Mouse (Mus musculus): Measurements from ENCODE around the gene Rbm15. TPM values are rescaled to one million over a fixed set of nuclear protein-coding genes. Genes with fewer than 3 reads are reported as not detected.
"Not testable (repeated sequence)": the region's sequence is repeated elsewhere in the genome, so short reads cannot be mapped to it uniquely, and the experiment has no call there.

Rbm15 gene
- polyA plus RNA-seq, 1 experiment from 2014 or later = 19.5 TPM

- DNase-seq (ENCODE audit: low spot score) (no peak), ATAC-seq (ENCODE audit: low FRiP score) (no peak)
- no peak overlapping the region for H3K27ac ChIP-seq (ENCODE audit: low read depth, low read length)
- H3K4me1 ChIP-seq (replicated peaks; ENCODE audit: control insufficient read depth, insufficient read depth, low read length) = no peaks in the 10 kb centered on the region
- H3K9ac ChIP-seq (ENCODE audit: low read depth, low read length) = no peak overlapping the region
- H3K9me3 ChIP-seq (ENCODE audit: control insufficient read depth, low read length) = no peaks in the 10 kb centered on the region
- H3K27me3 ChIP-seq (ENCODE audit: control insufficient read depth, insufficient read depth, low read length) = no peaks in the 10 kb centered on the region
- H3K4me3 ChIP-seq (ENCODE audit: low read depth, low read length) = no peak overlapping the region
- 97% methylated on average over 3 of the region's 3 CpGs for WGBS
- no peaks in the 10 kb centered on the region for H3K36me3 ChIP-seq (ENCODE audit: control insufficient read depth, insufficient read depth, low read length)
- no peak overlapping the region for H3K4me2 ChIP-seq (replicated peaks; ENCODE audit: low read depth, low read length)
These were observed 16.1 kb downstream of the Rbm15 start for GRCm38 (mm10) chr3:107317338-107317737.

GRCm38 (mm10) chr3:107296917-107297316 lies 36.6 kb downstream of the Rbm15 start:
- WGBS = 72% methylated on average over 4 of the region's 4 CpGs
- H3K4me2 ChIP-seq (replicated peaks; ENCODE audit: low read depth, low read length); H3K9ac ChIP-seq (ENCODE audit: low read depth, low read length); H3K4me3 ChIP-seq (ENCODE audit: low read depth, low read length); H3K4me1 ChIP-seq (replicated peaks; ENCODE audit: control insufficient read depth, insufficient read depth, low read length); H3K27ac ChIP-seq (ENCODE audit: low read depth, low read length); H3K36me3 ChIP-seq (ENCODE audit: control insufficient read depth, insufficient read depth, low read length); ATAC-seq (ENCODE audit: low FRiP score); H3K9me3 ChIP-seq (ENCODE audit: control insufficient read depth, low read length); DNase-seq (ENCODE audit: low spot score); H3K27me3 ChIP-seq (ENCODE audit: control insufficient read depth, insufficient read depth, low read length): not testable (repeated sequence)

- H3K27ac ChIP-seq (ENCODE audit: low read depth, low read length) = no peak overlapping the region
- ATAC-seq (ENCODE audit: low FRiP score) (no peak), DNase-seq (ENCODE audit: low spot score) (no peak)
- H3K9ac ChIP-seq (ENCODE audit: low read depth, low read length) = no peak overlapping the region
- no peaks in the 10 kb centered on the region for H3K36me3 ChIP-seq (ENCODE audit: control insufficient read depth, insufficient read depth, low read length)
- H3K9me3 ChIP-seq (ENCODE audit: control insufficient read depth, low read length) = no peaks in the 10 kb centered on the region
- no peaks in the 10 kb centered on the region for H3K4me1 ChIP-seq (replicated peaks; ENCODE audit: control insufficient read depth, insufficient read depth, low read length)
- no peaks in the 10 kb centered on the region for H3K27me3 ChIP-seq (ENCODE audit: control insufficient read depth, insufficient read depth, low read length)
- no peak overlapping the region for H3K4me3 ChIP-seq (ENCODE audit: low read depth, low read length)
- 96% methylated on average over 5 of the region's 5 CpGs for WGBS
- no peak overlapping the region for H3K4me2 ChIP-seq (replicated peaks; ENCODE audit: low read depth, low read length)
These were observed 37.7 kb downstream of the Rbm15 start for GRCm38 (mm10) chr3:107295672-107296360.

- peak; percentile 29 for DNase-seq (ENCODE audit: low spot score)
- no peak within 1 kb of the TSS for H3K27ac ChIP-seq (ENCODE audit: low read depth, low read length)
- no peaks in the 10 kb centered on the region for H3K36me3 ChIP-seq (ENCODE audit: control insufficient read depth, insufficient read depth, low read length)
- H3K4me3 ChIP-seq (ENCODE audit: low read depth, low read length) = no peak within 1 kb of the TSS
- no peak within 1 kb of the TSS for H3K9ac ChIP-seq (ENCODE audit: low read depth, low read length)
- no peaks in the 10 kb centered on the region for H3K27me3 ChIP-seq (ENCODE audit: control insufficient read depth, insufficient read depth, low read length)
- no peak within 1 kb of the TSS for H3K4me2 ChIP-seq (replicated peaks; ENCODE audit: low read depth, low read length)
- no peaks in the 10 kb centered on the region for H3K4me1 ChIP-seq (replicated peaks; ENCODE audit: control insufficient read depth, insufficient read depth, low read length)
- ATAC-seq (ENCODE audit: low FRiP score) = no peak
- WGBS = 35% methylated on average over 9 of the region's 9 CpGs
- no peaks in the 10 kb centered on the region for H3K9me3 ChIP-seq (ENCODE audit: control insufficient read depth, low read length)
These were observed 42.6 kb downstream of the Rbm15 start, which contains the start of gene Slc16a4 for GRCm38 (mm10) chr3:107290764-107291381. TSS of gene Slc16a4 (plus strand) at chr3:107291230.

GRCm38 (mm10) chr3:107287346-107287745 lies 46.1 kb downstream of the Rbm15 start:
- Histone ChIP-seq H3K4me3 (ENCODE audit: low read depth, low read length) (no peak overlapping the region), H3K27me3 (ENCODE audit: control insufficient read depth, insufficient read depth, low read length) (no peaks in the 10 kb centered on the region), H3K9ac (ENCODE audit: low read depth, low read length) (no peak overlapping the region), H3K9me3 (ENCODE audit: control insufficient read depth, low read length) (no peaks in the 10 kb centered on the region), H3K4me1 (replicated peaks; ENCODE audit: control insufficient read depth, insufficient read depth, low read length) (no peaks in the 10 kb centered on the region), H3K4me2 (replicated peaks; ENCODE audit: low read depth, low read length) (no peak overlapping the region), H3K27ac (ENCODE audit: low read depth, low read length) (no peak overlapping the region), H3K36me3 (ENCODE audit: control insufficient read depth, insufficient read depth, low read length) (peaks cover 3% of the 10 kb centered on the region; the same call in 1 of the 2 replicates)
- no peak for DNase-seq (ENCODE audit: low spot score)
- no peak for ATAC-seq (ENCODE audit: low FRiP score)

- DNase-seq (ENCODE audit: low spot score) (no peak), ATAC-seq (ENCODE audit: low FRiP score) (no peak)
- no peaks in the 10 kb centered on the region for H3K4me1 ChIP-seq (replicated peaks; ENCODE audit: control insufficient read depth, insufficient read depth, low read length)
- no peak overlapping the region for H3K4me3 ChIP-seq (ENCODE audit: low read depth, low read length)
- no peak overlapping the region for H3K9ac ChIP-seq (ENCODE audit: low read depth, low read length)
- no peaks in the 10 kb centered on the region for H3K27me3 ChIP-seq (ENCODE audit: control insufficient read depth, insufficient read depth, low read length)
- H3K36me3 ChIP-seq (ENCODE audit: control insufficient read depth, insufficient read depth, low read length) = peaks cover 3% of the 10 kb centered on the region; the same call in 1 of the 2 replicates
- no peaks in the 10 kb centered on the region for H3K9me3 ChIP-seq (ENCODE audit: control insufficient read depth, low read length)
- 88% methylated on average over 2 of the region's 2 CpGs for WGBS
- H3K27ac ChIP-seq (ENCODE audit: low read depth, low read length) = no peak overlapping the region
- H3K4me2 ChIP-seq (replicated peaks; ENCODE audit: low read depth, low read length) = no peak overlapping the region
These were observed 47.4 kb downstream of the Rbm15 start for GRCm38 (mm10) chr3:107286123-107286522.

- Histone ChIP-seq H3K27me3 (ENCODE audit: control insufficient read depth, insufficient read depth, low read length) (no peaks in the 10 kb centered on the region), H3K4me2 (replicated peaks; ENCODE audit: low read depth, low read length) (peak within 1 kb of the TSS; percentile 56), H3K36me3 (ENCODE audit: control insufficient read depth, insufficient read depth, low read length) (peaks cover 3% of the 10 kb centered on the region; the same call in 1 of the 2 replicates), H3K4me3 (ENCODE audit: low read depth, low read length) (peak within 1 kb of the TSS; percentile 92), H3K4me1 (replicated peaks; ENCODE audit: control insufficient read depth, insufficient read depth, low read length) (no peaks in the 10 kb centered on the region), H3K27ac (ENCODE audit: low read depth, low read length) (no peak within 1 kb of the TSS), H3K9me3 (ENCODE audit: control insufficient read depth, low read length) (no peaks in the 10 kb centered on the region), H3K9ac (ENCODE audit: low read depth, low read length) (peak within 1 kb of the TSS; percentile 73)
- ATAC-seq (ENCODE audit: low FRiP score) = peak; percentile 91
- WGBS = 4% methylated on average over 43 of the region's 43 CpGs
- DNase-seq (ENCODE audit: low spot score) = peak; percentile 94
These were observed 54.8 kb downstream of the Rbm15 start, which contains the start of gene Lamtor5 for GRCm38 (mm10) chr3:107278479-107279269. TSS of gene Lamtor5 (plus strand) at chr3:107278858.

- Histone ChIP-seq H3K27ac (ENCODE audit: low read depth, low read length) (no peak overlapping the region), H3K4me2 (replicated peaks; ENCODE audit: low read depth, low read length) (no peak overlapping the region), H3K9ac (ENCODE audit: low read depth, low read length) (no peak overlapping the region), H3K36me3 (ENCODE audit: control insufficient read depth, insufficient read depth, low read length) (no peaks in the 10 kb centered on the region), H3K4me3 (ENCODE audit: low read depth, low read length) (no peak overlapping the region), H3K4me1 (replicated peaks; ENCODE audit: control insufficient read depth, insufficient read depth, low read length) (no peaks in the 10 kb centered on the region), H3K9me3 (ENCODE audit: control insufficient read depth, low read length) (no peaks in the 10 kb centered on the region), H3K27me3 (ENCODE audit: control insufficient read depth, insufficient read depth, low read length) (no peaks in the 10 kb centered on the region)
- WGBS = 89% methylated on average over 3 of the region's 3 CpGs
- DNase-seq (ENCODE audit: low spot score) (no peak), ATAC-seq (ENCODE audit: low FRiP score) (no peak)
These were observed 56.8 kb downstream of the Rbm15 start for GRCm38 (mm10) chr3:107276626-107277025.
